Mouse (Mus musculus) yolk sac, embryonic 10.5 days (tissue): Measurements from ENCODE around the gene Aebp1.
"Not testable (repeated sequence)": the region's sequence is repeated elsewhere in the genome, so short reads cannot be mapped to it uniquely, and the experiment has no call there.

Experiments used
- DNase-seq: peaks from one replicate; pipeline ENCODE4 v3.0.0-alpha.2; 2017; ENCODE audit warnings: low spot score

The Aebp1 gene

GRCm38 (mm10) chr11:5855902-5856301, 5.8 kb upstream of the Aebp1 start:
- DNase-seq, result no peak

- no peak for DNase-seq
These were observed 5.1 kb upstream of the Aebp1 start for GRCm38 (mm10) chr11:5856479-5857130.

DNA sequence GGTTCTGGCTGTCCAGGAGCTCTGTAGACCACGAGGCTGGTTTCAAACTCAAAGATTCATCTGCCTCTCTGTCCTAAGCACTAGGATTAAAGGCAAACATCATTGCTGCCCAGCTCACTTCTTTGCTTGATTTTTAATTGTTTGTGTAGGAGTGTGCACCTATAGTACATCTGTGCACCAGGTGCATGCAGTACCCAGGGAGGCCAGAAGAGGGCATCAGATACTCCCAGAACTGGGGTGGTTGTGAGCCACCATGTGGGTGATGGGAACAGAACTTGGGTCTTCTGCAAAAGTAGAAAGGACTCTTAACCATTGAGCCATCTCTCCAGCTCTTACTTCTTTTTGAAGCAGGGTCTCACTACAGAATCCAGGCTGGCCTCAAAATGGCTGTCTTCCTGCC, 3.0 kb upstream of the Aebp1 start:
- DNase-seq, result no peak

DNA sequence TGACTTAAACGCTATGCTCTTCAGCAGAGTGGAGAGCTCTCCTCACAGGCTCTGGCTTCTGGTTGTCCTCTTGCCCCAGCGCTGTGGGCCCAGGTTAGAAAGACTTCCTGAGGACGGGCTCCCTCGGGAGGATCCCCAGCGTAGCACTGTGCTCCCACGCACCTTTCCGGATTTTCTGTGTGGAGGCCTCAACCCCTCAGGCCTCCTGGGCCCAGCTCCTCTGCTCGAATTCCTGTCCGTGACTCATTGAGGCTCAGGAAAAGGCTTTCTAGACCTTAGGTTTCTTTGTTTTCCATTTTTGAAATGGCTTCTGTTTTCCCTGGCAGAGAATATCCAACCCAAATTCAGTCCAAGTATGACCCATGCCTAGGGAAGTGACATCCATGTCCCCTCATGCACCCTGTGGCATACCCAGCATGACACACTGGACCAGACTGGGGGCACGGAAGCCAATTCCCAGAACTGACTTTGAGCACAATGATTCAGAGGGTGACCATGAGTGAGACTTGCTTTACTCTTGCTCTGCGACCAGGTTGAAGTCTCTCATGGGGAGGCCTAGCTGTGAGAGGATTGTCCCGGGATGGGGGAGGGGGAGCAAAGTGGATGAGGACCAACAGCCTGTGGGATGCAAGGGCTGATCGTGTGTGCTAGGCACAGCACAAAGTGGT, 1.7 kb upstream of the Aebp1 start:
- DNase-seq, result no peak

GRCm38 (mm10) chr11:5860639-5861038, 1.1 kb upstream of the Aebp1 start:
- no peak for DNase-seq

DNA sequence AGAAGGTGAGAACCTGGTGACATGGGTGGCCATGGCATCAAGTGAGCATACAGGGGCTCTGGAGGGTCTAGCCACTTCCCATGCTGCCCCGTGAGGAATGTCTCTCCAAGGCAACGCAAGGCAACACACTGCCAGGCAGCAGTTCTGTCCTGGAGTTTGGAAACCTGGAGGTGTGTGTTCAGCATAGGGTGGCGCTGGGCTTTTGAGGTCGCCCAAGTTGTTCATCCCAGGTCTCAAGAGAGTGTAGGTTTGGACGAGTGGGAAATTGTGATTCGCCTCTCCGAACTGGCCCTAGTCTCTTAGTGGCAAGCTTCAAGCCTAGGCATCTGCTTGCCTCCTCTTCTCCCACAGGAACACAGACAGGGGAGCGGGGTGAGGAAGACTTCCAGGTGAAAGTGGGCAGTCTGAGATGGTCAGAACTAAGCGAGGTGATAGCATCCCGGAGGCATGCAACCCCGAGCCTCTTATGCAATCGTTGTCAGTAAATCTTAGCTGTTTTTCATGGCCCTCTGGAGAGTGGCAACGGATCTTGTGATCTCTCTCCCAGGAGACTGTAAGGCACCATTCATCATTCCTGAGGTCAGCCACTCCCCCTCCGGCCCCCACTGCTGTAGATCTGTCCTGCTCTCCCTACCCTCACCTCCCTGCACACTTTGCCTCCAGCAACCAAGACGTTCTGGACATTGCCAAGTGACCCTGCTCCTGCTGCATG, 803 bp downstream of the Aebp1 start:
- DNase-seq, result peak; percentile 67

DNA sequence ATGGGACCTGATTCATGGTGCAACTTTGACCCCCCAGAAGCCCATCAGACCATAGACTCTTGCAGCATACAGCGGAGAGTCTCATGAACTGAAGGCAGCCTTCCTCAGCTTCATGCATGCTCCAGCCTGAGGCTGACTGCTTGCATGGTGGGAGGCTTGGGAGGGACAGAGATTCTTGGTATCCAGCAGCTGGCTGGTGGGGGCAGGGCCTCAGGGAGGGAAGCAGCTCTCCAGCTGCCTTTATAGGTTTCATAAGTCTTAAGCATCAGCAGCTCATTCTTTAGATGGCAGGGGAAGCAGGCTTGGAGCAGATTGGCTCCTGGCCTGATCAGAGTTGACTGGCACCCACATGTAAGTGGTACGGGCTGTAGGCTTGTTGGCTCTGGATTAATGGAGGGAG, 5.4 kb downstream of the Aebp1 start:
- DNase-seq, result no peak

- no peak for DNase-seq
These were observed 6.6 kb downstream of the Aebp1 start for GRCm38 (mm10) chr11:5868324-5868723.

DNA sequence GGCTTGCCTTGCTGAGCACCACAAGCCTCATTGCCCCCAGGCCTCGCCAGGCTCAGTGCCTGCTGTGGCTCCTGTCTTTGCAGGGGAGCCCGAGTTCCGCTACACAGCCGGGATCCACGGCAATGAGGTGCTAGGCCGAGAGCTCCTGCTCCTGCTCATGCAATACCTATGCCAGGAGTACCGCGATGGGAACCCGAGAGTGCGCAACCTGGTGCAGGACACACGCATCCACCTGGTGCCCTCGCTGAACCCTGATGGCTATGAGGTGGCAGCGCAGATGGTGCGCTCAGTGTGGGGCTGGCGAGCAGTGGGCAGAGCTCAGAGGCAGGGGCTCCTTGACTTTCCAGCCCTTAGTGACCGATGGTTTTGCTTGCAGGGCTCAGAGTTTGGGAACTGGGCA, 7.6 kb downstream of the Aebp1 start:
- no peak for DNase-seq

DNA sequence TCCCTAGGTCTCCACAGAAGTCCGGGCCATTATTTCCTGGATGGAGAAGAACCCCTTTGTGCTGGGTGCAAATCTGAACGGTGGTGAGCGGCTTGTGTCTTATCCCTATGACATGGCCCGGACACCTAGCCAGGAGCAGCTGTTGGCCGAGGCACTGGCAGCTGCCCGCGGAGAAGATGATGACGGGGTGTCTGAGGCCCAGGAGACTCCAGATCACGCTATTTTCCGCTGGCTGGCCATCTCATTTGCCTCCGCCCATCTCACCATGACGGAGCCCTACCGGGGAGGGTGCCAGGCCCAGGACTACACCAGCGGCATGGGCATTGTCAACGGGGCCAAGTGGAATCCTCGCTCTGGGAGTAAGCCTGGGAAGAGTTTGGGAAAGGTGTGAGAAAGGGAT, 8.3 kb downstream of the Aebp1 start:
- no peak for DNase-seq

- DNase-seq, result no peak
These were observed 11.0 kb downstream of the Aebp1 start for GRCm38 (mm10) chr11:5872707-5873106.

GRCm38 (mm10) chr11:5873192-5873591, 11.4 kb downstream of the Aebp1 start:
- DNase-seq, result no peak

DNA sequence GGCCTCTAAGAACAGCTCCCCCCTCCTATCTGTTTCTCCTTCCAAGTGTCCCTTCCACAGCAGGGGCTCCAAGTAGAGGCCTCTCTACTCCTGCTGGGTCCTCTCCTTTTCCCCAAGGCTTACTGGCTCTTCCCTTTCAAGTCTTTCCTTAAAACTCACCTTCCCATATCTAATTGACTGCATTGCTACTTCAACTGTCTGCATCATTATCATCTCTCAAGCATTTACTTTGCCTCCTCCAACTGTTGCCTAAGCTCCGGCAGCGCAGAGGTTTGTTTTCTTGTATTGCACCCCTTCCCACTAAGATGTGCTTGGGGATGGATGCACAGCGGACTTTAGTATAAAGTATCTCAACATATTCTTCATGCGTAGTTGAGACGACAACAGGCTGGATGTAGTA, 15.7 kb downstream of the Aebp1 start:
- DNase-seq, result no peak

- peak; percentile 98 for DNase-seq
These were observed 16.3 kb downstream of the Aebp1 start, which contains the start of gene Pold2 for GRCm38 (mm10) chr11:5877921-5878526. Gene Pold2, minus strand, starts transcription at chr11:5878292.

GRCm38 (mm10) chr11:5878661-5879060, 16.9 kb downstream of the Aebp1 start:
- no peak for DNase-seq

GRCm38 (mm10) chr11:5879905-5880304, 18.2 kb downstream of the Aebp1 start:
- DNase-seq, result peak; percentile 19

- no peak for DNase-seq
These were observed 20.8 kb downstream of the Aebp1 start for GRCm38 (mm10) chr11:5882518-5882917.

- DNase-seq, result peak; percentile 27
These were observed 24.4 kb downstream of the Aebp1 start for GRCm38 (mm10) chr11:5886187-5886586.

DNA sequence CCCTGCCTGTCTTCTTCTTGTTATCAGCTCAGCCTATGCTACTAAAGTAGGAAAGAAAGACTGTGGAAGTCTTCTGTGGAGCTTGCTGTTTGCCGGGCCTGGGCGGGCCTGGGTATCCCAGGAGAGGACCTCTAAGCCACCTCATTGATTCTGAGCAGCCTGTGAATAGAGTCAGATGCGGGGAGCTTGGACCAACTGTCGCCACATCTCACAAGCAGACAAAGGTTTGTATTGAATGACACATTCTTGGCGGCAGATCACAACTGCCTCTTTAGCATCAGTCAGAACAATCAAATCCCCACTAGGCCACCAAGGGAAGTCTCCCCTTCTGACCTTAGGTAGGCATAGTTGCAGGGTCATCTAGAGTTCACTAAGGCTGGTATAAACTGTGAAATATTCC, 25.5 kb downstream of the Aebp1 start:
- DNase-seq, result no peak

GRCm38 (mm10) chr11:5888563-5888962, 26.8 kb downstream of the Aebp1 start:
- not testable (repeated sequence) for DNase-seq

DNA sequence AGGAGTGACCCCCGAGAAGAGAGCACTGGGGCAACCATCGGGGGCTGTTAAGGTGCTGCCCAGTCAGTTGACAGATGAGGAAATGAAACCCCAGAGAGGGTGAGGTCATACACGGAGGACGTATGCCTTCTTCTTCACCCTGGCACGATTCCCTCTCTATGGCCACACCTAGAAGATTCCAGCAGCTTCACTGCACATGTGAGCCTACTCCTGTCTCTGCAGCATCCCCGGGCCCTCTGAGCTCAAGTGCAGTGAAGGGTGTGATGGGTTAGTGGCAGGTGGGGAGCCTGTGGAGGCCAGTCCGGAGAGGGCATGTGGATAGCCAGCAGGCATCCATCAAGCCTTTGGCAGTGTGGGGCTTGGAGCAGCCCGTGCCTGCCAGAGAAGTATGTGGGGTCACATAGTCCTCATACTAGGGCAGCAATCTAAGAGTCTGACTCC, 30.4 kb downstream of the Aebp1 start:
- no peak for DNase-seq

DNA sequence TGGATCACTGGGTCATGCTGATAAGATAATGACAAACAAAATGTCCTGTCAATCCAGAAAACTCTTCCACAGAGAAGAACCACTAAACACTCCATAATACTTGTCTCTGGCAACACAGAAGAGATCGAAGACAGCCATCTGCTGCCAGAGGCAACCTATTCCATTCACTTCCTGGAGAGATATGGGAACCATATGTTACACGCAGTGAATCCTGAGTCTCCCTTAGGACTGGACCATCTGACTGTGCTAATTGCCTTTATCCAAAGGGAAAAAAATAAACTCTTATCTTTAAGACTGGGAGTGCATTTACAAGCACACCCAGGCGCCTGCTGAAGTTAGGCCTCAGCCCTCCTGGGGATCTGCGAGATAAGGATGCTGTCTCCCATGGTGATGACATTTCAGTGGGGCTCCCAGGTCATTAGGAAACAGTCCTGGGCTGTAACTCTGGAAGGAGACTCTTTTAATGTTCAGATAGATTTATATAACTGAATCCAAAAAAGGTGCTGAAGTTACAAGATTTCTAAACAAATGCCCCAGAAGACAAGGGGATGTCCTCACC, 31.1 kb downstream of the Aebp1 start:
- DNase-seq, result peak; percentile 20
